Mouse (Mus musculus) G1E (cell line): ENCODE measurements around the gene Agbl4. TPM values are rescaled to one million over a fixed set of nuclear protein-coding genes. Genes with fewer than 3 reads are reported as not detected.

Source experiments
- ATAC-seq: 2 replicates; pipeline ENCODE4 v1.8.0; 2016; ENCODE audit warnings: mild to moderate bottlenecking; ENCODE audit not compliant: insufficient number of reproducible peaks, poor library complexity, low FRiP score, severe bottlenecking; ENCODE audit errors: extremely low read depth
- DNase-seq: peaks from one replicate; pipeline ENCODE4 v3.0.0; 2012; ENCODE audit warnings: low spot score
- H3K27me3 ChIP-seq: 2 replicates; pipeline ENCODE4 v1.6.1; 2012; ENCODE audit warnings: mild to moderate bottlenecking, low read length, inconsistent platforms; ENCODE audit not compliant: insufficient read depth
- H3K36me3 ChIP-seq: replicated peaks from 2 replicates; pipeline ENCODE3; 2012; ENCODE audit warnings: mild to moderate bottlenecking, inconsistent platforms
- H3K4me1 ChIP-seq: 2 replicates; pipeline ENCODE4 v1.6.1; 2012; ENCODE audit warnings: low read depth, low read length, inconsistent platforms, mixed read lengths; ENCODE audit not compliant: insufficient read depth
- H3K4me3 ChIP-seq: 2 replicates; pipeline ENCODE4 v1.5.1; 2012; ENCODE audit warnings: low read depth, mild to moderate bottlenecking, inconsistent platforms, low read length, moderate library complexity, mixed read lengths
- H3K9me3 ChIP-seq: replicated peaks from 2 replicates; pipeline ENCODE4 v1.6.1; 2012; ENCODE audit warnings: inconsistent platforms
- CTCF ChIP-seq: IDR thresholded peaks from 2 replicates; pipeline ENCODE4 v1.5.1; 2012; ENCODE audit warnings: low read depth, low read length, inconsistent platforms, mixed read lengths
- GATA1 ChIP-seq: IDR thresholded peaks from 2 replicates; pipeline ENCODE4 v1.6.1; 2012; ENCODE audit warnings: borderline replicate concordance, low read length, inconsistent platforms, mixed read lengths
- GATA2 ChIP-seq: IDR thresholded peaks from 2 replicates; pipeline ENCODE4 v1.6.1; 2012; ENCODE audit warnings: low read depth, low read length, inconsistent platforms, borderline replicate concordance
- POLR2AphosphoS5 ChIP-seq: IDR thresholded peaks from 2 replicates; pipeline ENCODE4 v1.6.1; 2012; ENCODE audit warnings: low read depth, low read length, inconsistent platforms; ENCODE audit not compliant: insufficient replicate concordance
- TAL1 ChIP-seq: conservative IDR thresholded peaks from 2 replicates; pipeline ENCODE4 v1.6.1; 2012; ENCODE audit warnings: low read depth, low read length, inconsistent platforms, mixed read lengths
- polyA plus RNA-seq: library from polyadenylated mRNA; stranded (reverse); fragments of >175 nt; gene quantifications from 2 replicates; pipeline ENCODE4 v1.2.3, GENCODE M21; 2012
- total RNA-seq, 2 experiments: library from RNA; stranded (forward) in 1 of 2; stranded (reverse) in 1 of 2; fragments of 200-1000 nt in 1 of 2; fragments of >200 nt in 1 of 2; fragmentation: Nextera tagmentation in 1 of 2; gene quantifications; 2 replicates each; pipeline ENCODE4 v1.2.3; 2014 to 2017

Gene Agbl4
- total and polyA plus RNA-seq, 3 experiments, result 0.55 TPM; not detected in 2

DNA sequence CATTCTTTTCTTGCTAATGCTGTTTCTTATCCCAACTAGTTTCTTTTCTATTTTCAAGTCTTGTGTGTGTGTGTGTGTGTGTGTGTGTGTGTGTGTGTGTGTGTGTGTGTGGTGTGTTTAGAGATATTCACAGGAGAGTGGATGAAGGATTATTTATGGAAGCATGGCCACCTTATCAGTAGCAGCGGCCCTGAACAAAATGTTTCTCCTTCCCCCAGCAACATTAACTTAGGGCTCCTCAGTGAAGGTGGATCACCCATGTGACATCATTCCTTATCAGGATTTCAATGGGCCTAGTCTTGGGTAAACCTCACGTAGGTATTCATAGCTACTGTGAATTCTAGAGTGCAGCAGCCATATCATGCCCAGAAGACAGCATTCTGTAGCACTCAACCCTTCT is 22.8 kb downstream of the Agbl4 start:
- no peak for DNase-seq
- Histone ChIP-seq H3K4me1 (no peaks in the 10 kb centered on the region), H3K36me3 (no peaks in the 10 kb centered on the region), H3K27me3 (no peaks in the 10 kb centered on the region), H3K4me3 (no peak overlapping the region), H3K9me3 (peaks cover 5% of the 10 kb centered on the region)
- no peak for ATAC-seq
- TF ChIP-seq TAL1 (no peak), GATA2 (no peak), GATA1 (no peak), POLR2AphosphoS5 (no peak), CTCF (no peak)

GRCm38 (mm10) chr4:110427653-110428052 is 30.2 kb downstream of the Agbl4 start:
- H3K36me3 ChIP-seq, result no peaks in the 10 kb centered on the region
- H3K4me1 ChIP-seq, result no peaks in the 10 kb centered on the region
- no peaks in the 10 kb centered on the region for H3K27me3 ChIP-seq
- no peak for TF ChIP-seq GATA2
- no peak for TF ChIP-seq TAL1
- TF ChIP-seq POLR2AphosphoS5, result no peak
- TF ChIP-seq GATA1, result no peak
- TF ChIP-seq CTCF, result no peak
- H3K4me3 ChIP-seq, result no peak overlapping the region
- no peaks in the 10 kb centered on the region for H3K9me3 ChIP-seq
- ATAC-seq, result no peak
- no peak for DNase-seq

GRCm38 (mm10) chr4:110494371-110494770 is 96.9 kb downstream of the Agbl4 start:
- H3K9me3 ChIP-seq, result 0 out of 2 replicates have a peak, but pooled peaks cover 3% of the 10 kb centered on the region
- no peak overlapping the region for H3K4me3 ChIP-seq
- ATAC-seq, result no peak
- H3K4me1 ChIP-seq, result no peaks in the 10 kb centered on the region
- no peaks in the 10 kb centered on the region for H3K27me3 ChIP-seq
- TF ChIP-seq GATA1, result no peak
- no peak for TF ChIP-seq POLR2AphosphoS5
- no peak for TF ChIP-seq CTCF
- no peak for TF ChIP-seq TAL1
- no peak for TF ChIP-seq GATA2
- H3K36me3 ChIP-seq, result no peaks in the 10 kb centered on the region
- no peak for DNase-seq

GRCm38 (mm10) chr4:110529804-110530203 is 132.3 kb downstream of the Agbl4 start:
- ATAC-seq (no peak), DNase-seq (no peak)
- no peak for TF ChIP-seq CTCF
- TF ChIP-seq GATA2, result no peak
- TF ChIP-seq TAL1, result no peak
- TF ChIP-seq POLR2AphosphoS5, result no peak
- no peak for TF ChIP-seq GATA1
- Histone ChIP-seq H3K9me3 (peaks cover 7% of the 10 kb centered on the region), H3K36me3 (no peaks in the 10 kb centered on the region), H3K4me1 (no peaks in the 10 kb centered on the region), H3K4me3 (no peak overlapping the region), H3K27me3 (no peaks in the 10 kb centered on the region)

- ATAC-seq (no peak), DNase-seq (no peak)
- Histone ChIP-seq H3K27me3 (no peaks in the 10 kb centered on the region), H3K36me3 (no peaks in the 10 kb centered on the region), H3K4me1 (no peaks in the 10 kb centered on the region), H3K9me3 (no peaks in the 10 kb centered on the region), H3K4me3 (no peak overlapping the region)
- TF ChIP-seq GATA2 (no peak), TAL1 (no peak), GATA1 (no peak), CTCF (no peak), POLR2AphosphoS5 (no peak)
Observed at GRCm38 (mm10) chr4:110549223-110549622, 151.8 kb downstream of the Agbl4 start.

GRCm38 (mm10) chr4:110597726-110598283 is 200.3 kb downstream of the Agbl4 start:
- Histone ChIP-seq H3K4me3 (no peak overlapping the region), H3K4me1 (no peaks in the 10 kb centered on the region), H3K27me3 (no peaks in the 10 kb centered on the region), H3K9me3 (no peaks in the 10 kb centered on the region), H3K36me3 (no peaks in the 10 kb centered on the region)
- no peak for ATAC-seq
- TF ChIP-seq TAL1 (no peak), CTCF (no peak), GATA2 (no peak), GATA1 (no peak), POLR2AphosphoS5 (no peak)
- no peak for DNase-seq

DNA sequence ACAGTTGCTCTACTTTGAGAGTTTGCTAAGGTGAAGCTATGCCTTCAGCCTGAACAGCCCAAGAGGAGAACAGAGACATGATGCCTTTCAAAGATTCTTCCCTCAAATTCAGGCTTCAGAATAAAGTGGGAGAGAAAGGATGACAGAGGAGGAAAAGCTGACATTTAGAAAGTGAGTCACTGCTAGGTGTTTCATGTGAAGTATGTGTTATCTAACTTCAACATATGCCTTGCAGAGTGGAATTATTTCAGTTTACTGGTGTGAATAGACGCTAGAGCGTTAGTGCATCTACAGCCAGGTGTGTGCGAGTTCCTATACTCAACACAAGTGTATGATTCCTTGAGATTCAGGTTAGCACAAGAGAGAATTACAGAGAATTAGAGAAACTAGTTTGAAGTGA is 244.0 kb downstream of the Agbl4 start:
- DNase-seq, result no peak
- H3K4me3 ChIP-seq, result no peak overlapping the region
- TF ChIP-seq GATA2 (no peak), GATA1 (no peak), POLR2AphosphoS5 (no peak), CTCF (no peak), TAL1 (no peak)
- no peaks in the 10 kb centered on the region for H3K27me3 ChIP-seq
- H3K36me3 ChIP-seq, result no peaks in the 10 kb centered on the region
- no peak for ATAC-seq
- H3K4me1 ChIP-seq, result no peaks in the 10 kb centered on the region
- H3K9me3 ChIP-seq, result no peaks in the 10 kb centered on the region; the same call in 1 of the 2 replicates
